Mouse (Mus musculus) monocyte, adult 5-6 weeks (primary cell): ENCODE measurements around the gene Pten. TPM values are rescaled to one million over a fixed set of nuclear protein-coding genes. Genes with fewer than 3 reads are reported as not detected.

Experiments used
- ATAC-seq: fragments of 153-309, 156-312 bp; replicated peaks from 2 replicates; pipeline ENCODE4 v1.8.0; 2017; ENCODE audit warnings: mild to moderate bottlenecking; ENCODE audit not compliant: low TSS enrichment, insufficient number of reproducible peaks, severe bottlenecking, poor library complexity, low FRiP score
- total RNA-seq: library from RNA; stranded (forward); fragments of 200-1000, 200-491, 200-594 nt; gene quantifications from 3 replicates; pipeline ENCODE4 v1.2.3, GENCODE M21; 2017

Pten gene
- total RNA-seq, 1 experiment from 2014 or later: 197 TPM

DNA sequence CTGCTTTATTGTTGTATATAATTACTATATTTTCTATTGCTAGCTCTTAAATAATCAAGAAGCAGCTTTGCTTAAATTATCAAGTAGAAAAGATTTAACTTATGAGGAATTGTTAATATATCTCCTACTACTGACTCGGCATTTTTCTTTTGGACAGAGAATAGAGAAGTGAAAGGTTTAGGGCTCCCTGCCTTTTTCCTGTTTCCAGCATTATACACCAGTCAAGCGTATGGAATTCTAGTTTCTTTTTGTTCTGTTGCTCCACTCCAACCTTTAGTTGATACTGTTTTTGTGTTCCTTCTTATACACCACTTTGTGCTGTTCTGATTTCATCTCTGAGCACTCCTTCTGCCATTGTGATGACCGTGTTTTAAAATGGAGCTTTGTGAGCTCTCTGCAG is 32.2 kb downstream of the Pten start:
- ATAC-seq: no peak

DNA sequence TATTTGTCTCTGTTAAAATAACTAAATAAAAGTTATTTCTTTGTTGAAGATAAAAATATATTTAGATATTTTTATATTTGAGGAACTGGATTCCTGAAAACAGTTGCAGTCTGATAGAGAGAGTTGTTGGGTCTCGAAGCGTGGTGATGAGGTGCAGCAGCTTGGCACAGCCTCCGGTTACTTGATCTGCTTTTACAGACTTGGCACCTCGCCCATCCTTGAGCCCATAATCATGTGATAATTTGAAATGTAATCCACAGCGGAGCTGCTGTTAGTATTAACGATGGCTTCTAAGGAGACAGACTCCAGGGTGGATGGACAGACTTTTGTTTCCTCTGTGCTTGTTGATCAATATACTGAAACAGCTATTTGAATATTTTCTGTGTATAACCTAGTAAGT is 35.3 kb downstream of the Pten start:
- no peak for ATAC-seq

DNA sequence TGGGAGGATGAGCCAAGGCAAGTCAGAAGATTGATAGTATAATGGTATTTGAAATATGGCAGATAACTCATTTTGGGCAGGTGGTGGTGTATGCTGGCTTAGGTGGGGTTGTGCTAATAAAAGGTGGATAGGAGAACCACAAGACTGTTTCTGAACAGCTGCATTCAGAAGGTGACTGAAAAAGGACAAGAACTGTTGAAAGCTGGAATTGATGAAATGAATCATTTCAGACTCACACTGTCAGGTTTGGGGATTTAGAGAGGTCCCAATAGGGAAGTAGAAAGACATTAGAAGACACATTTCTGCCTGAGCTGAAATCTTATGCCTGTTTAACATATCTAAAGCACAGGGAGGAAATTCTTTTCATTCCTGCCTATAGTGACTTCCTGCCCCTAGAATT is 36.6 kb downstream of the Pten start:
- no peak for ATAC-seq

DNA sequence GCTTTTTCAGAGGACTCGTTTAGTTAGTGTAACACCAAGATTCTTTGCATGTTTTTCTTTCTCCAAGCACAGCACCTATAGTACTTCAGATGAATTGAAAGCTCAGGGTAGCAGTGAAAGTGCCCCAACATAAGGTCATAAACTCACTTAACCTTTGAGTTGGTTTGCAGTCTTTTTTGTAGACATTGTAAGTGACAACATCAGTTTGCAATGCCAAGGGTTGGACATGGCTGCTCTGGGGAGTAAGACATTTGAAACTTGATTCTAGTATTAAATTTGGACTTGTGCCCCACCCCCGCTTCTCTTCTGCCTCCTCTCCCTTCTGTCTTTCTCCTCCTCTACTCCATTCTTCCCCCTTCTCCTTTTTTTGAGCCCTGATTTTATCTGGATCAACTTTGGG is 43.3 kb downstream of the Pten start:
- no peak for ATAC-seq

DNA sequence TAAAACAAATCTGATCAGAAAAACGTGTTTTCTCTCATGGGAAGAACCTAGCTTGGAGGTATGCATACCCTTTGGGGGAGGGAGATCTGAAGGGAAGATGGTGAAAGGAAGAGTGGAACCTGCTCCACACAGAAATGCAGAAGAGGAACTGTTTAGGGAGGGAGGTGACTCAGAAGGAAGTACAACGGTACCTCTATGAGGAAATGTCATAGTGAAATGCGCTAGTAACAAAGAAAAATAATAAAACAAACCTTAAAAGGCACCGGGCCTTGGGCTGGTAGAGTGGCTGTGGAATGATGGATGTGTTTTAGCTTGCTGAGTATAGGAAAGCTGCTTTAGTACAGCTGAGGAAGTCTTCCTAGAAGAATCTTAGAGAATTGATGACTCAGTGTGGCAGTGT is 47.4 kb downstream of the Pten start:
- ATAC-seq: peak; percentile 73

DNA sequence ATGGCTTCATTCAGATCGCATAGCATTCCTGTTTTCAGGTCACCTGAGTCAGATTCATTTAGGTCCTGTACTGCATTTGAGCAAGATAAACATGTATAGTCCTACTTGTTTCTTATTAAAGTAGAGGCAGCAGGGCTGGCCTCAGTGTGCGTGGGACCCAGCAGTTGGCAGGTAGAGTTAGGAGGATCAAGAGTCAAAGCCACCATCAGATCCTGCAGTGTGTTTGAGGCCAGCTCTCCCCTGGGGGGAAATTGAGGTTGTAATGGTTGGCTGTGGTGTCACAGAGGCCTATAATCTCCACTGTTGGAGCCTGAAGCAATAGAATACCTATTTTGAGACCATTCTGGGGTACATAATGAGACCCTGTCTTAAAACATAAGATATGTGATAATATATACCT is 50.3 kb downstream of the Pten start:
- no peak for ATAC-seq

DNA sequence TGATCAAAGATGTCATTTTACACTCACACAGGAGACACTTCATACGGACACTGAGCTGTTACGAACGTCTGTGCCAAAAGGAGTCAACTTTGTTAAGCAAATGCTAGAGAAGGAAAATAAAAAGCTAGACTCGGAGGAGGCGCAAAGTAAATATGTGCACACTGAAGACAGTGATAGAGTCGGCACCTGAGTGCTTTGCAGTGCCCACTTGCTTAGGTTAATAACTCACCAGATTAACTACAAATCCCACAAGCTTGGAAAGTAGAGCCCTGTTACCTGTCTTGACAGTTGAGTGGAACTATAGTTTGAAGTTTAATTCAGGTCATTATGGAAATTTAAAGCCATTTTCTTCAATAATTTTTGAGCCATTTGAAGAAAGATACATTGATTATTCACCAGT is 51.4 kb downstream of the Pten start:
- no peak for ATAC-seq

DNA sequence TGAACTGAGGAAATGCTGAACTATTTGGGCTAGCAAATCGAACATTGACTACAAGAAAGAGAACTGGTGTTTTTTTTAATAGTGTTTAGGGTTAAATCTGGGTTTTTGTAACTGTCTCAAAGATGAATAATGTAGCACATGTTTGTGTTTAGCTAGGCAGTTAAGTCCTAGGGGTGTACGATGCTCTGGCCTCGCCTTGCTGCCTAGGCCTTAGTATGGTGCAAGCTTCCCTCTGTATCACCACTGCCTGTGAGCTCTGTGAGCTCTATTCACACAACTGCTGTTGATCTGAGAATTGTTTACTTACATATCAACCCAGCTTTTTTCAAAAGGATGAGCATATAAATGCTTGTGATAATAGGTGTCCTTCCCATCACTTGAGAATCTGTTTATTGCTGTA is 51.8 kb downstream of the Pten start:
- no peak for ATAC-seq

DNA sequence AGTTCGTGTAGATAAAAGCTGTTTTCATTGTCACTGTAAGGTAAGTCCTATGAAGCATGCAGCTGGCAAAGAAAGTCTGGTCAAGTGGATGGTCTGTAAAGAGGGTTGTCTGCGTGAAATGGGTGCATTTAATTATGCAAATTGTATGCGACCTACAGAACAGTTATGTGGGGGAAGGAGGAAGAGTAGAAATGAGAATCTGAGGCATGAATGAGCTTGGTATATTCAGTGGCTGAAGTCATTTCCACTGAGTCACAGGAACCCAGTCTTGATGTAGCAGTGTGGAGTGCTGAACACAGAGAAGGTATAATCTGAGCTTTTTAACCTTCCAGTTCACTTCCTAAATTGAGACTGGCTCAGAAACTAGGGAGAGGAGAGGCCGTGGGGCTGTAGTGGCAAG is 61.5 kb downstream of the Pten start:
- no peak for ATAC-seq

DNA sequence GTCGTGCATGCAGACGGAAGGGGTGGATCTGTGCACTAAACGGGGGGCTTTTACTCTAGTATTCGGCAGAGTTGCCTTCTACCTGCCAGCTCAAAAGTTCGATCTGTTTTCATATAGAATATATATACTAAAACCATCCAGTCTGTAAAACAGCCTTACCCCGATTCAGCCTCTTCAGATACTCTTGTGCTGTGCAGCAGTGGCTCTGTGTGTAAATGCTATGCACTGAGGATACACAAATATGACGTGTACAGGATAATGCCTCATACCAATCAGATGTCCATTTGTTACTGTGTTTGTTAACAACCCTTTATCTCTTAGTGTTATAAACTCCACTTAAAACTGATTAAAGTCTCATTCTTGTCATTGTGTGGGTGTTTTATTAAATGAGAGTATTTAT is 65.7 kb downstream of the Pten start:
- peak; percentile 73 for ATAC-seq

DNA sequence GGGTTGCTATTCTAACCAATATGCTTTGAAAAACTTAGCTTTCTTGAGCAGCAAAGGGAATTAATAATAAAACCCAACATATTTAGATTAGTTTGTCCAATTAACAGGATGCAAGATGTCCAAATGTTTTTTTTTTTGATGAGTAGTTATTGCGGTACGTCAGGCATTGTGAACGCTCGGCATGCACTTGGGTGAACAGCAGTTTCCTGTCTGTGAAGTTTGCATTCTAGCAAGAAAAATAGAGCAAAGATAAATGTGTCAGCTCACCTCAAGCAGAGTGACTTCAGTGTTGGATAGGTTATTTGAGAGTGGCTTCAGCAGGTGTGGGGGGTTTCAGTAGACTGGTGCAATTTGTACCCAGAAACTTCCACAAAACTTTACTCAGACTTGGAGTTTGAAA is 69.3 kb downstream of the Pten start:
- ATAC-seq: no peak

DNA sequence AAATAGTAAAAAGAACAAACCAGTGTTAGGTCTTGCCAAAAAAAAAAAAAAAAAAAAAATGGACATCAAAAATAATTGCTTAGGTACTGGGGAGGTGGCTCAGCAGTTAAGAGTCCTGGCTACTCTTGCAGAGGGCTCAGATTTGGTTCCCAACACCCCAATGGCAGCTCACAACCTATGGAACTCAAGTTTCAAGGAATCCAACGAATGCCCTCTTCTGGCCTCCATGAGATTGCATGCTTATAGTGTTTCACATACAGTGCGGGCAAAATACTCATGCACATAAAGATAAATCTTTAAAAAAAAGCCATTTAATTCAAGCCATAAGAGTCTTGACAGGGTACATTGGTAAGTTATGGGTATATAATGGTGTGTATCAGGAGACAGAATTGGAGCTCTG is 72.6 kb downstream of the Pten start:
- ATAC-seq: no peak

DNA sequence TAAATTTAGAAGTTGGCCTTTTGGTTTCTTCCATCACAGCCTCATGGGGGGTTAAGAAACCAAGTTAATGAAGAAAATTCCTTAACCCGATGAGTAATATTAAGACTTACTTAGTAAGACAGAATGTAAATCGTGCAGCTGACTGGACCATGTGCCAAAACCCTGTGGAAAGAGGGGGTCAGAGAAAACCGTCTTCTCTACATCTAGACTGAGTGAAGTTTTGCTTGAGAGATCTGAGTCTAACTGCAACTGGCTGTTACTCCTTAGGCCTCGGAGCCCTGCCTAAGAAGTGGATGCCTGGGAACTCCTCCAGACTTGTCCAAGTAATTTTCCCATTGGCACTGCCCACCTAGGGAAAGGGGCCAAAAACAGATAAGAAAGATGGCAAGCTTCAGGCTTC is 74.0 kb downstream of the Pten start:
- ATAC-seq: no peak

DNA sequence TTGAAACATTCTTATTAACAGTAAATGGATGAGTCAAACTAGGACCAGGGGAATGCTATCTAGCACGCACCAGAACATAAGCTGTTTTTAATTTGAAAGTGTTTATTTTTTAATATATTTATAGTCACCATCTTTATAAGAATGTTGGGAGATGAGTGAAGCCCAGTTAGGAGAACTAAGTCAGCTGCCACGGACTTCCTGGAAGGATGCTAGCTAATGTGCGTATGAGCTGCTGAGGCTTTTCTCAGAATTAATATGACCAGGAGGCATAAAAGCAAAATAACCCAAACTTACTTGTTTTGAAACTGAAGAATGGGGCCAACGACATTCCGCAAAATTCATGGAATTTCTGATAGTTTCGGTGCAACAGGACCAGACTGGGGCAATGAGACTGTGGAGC is 83.2 kb downstream of the Pten start:
- no peak for ATAC-seq

DNA sequence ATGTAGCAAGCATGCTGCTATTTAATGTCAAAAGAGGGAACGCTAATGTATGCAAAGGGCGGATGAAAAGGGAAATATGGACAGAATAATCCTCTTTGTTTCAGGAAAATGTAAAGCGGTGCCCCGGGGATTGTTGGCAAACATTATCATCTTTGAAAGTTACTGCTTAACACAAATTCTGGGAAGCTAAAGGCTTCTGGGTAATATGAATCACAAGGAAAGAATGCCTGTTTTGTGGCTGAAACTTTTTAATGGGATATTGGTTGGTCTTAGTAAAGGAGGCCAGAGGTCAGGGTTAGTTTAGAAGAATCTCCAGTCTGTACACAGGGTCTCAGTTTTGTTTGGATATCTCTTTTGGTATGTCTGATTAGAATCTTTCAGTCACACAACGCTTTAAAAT is 87.2 kb downstream of the Pten start:
- ATAC-seq: no peak

DNA sequence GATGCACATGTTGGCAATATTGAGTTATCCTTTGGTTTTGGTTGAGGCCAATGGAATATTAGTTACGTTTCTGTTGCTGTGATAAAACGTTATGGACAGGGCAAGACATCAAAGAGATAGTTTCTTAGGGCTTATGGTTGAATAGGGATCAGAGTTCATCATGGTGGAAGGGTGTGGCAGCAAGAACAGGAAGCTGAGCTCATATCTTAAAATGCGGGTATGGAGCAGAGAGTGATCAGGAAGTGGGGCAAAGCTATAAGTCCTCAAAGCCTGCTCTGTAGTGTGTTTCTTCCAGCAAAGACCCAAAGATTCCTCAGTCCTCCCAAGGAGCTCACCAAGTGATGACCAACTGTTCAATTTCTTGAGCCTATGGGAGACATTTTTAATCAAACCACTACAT is 90.7 kb downstream of the Pten start:
- ATAC-seq: no peak

DNA sequence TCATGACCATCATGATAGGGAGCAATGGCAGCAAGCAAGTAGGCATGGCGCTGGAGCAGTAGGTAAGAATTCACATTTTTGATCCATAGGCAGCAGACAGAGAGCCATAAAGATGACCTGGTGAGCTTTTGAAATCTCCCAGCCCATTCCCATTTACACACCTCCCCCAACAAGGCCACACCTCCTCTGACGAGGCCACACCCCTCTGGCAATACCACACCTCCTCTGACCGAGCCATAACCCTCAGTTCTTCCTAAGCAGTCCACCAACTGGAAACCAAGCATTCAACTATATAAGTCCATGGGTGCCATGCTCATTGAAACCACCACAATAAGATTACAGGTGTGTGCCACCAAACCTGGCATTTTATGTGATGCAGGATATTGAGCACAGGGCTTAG is 95.0 kb downstream of the Pten start:
- ATAC-seq: no peak

DNA sequence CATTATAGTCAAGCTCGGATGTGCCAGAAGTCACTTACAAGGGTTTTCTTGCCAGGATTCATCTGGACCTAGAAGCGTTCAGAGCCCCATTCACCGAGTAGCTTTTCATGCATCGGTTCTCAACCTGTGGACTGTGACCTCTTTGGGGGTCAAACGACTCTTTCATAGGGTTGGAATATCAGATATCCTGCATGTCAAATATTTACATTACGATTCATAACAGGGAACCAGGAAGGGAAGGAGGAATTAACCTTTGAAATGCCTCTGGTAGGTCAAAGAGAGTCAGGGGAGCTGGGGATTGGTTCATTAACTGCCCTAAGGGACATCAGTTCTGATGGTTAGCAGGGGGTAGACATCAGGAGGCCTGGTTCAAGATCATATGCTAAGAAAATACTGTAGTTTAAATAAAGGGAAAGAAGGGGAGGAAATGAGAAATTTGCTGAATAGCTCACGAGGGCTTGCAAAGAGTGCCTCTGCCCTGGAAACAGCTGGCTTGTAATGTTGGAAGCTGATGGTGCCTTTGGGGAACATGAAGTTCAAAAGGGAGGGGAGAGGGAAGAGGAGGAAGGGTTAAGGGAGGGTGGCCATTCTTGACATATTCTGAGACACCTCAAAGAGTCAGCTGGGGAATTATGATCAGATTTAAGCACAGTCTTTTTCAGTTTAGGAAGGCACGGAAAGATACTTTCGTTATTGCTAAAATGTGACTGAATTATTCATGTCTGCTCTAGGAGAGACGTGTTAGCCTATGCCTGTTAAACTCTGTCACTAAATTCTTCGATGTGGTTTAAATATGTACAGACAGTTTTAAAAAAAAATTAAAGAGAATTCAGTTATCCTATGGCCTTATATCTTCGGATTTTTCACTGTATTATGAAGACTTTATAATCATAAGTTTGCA is 104.6 kb downstream of the Pten start:
- no peak for ATAC-seq

DNA sequence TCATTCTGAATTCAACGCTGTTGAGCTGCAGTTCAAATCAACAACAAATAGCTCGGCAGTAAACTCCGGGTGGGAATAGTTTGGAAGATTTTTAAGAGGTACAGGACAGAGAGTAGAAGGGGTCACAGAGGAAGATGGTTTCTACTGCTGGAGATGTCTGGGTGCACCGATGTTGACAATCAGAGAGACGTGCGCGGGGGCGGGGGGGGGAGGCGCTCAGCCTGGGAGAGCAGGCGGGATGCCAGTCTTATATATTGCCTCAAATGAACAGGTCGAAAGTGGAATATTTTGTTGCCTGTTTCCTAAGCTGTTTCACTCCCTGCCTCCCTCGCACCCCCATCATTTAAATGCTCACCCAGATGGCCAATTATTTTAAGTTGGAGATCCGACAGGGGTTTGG is 109.5 kb downstream of the Pten start:
- no peak for ATAC-seq

DNA sequence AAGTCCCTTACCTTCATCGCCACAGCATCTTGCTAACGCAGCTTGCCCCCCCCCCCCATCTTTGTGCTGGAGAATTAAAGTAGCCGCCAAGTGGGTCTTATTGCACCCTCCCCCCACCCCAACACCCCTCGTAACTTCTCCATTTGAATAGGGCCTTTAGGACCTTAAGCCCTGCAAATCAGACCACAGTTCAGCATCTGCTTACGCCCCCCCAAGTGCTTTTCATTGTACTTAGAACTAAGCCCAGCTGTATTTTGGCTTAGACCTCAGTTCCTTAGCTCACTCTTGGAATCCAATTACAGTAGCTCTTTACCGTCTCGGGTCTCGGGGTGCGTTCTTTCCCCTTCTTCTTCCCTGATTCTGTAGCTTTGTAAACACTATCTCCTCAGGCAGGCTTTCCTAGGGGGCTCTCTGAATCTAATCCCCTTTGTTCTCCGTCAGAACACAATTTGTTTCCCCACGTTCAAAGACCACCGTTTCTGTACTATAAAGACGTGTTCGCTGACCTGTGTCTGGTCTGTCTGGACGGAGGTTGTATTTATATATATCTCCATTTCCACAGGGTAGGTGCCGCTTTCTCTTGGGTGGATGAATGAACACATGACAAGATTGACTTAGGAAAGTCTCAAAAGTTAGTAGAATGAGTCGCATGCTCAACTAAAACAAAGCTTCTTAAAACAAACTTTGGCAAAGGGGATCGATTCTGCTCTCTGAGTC is 110.0 kb downstream of the Pten start:
- ATAC-seq: no peak
